Mouse (Mus musculus) kidney, postnatal 0 days (tissue): ENCODE results near the gene Gdf15. TPM values are rescaled to one million over a fixed set of nuclear protein-coding genes. Genes with fewer than 3 reads are reported as not detected.

Source experiments
- ATAC-seq: fragments of 200-750 bp; cut with Nextera tagmentation; replicated peaks from 2 replicates; pipeline ENCODE4 v1.8.0; 2017; ENCODE audit warnings: low read depth, moderate number of reproducible peaks, moderate TSS enrichment, moderate library complexity; ENCODE audit not compliant: low FRiP score
- DNase-seq: peaks from one replicate; pipeline ENCODE4 v3.0.0-alpha.2; 2016; ENCODE audit warnings: low spot score
- H3K27ac ChIP-seq: fragments of 300-500 bp; sonication (generic); 2 replicates; pipeline ENCODE4 v1.5.1; 2014; ENCODE audit warnings: mild to moderate bottlenecking
- H3K27me3 ChIP-seq: fragments of 300-500 bp; sonication (generic); 2 replicates; pipeline ENCODE4 v1.6.1; 2014; ENCODE audit warnings: low read length, mixed read lengths; ENCODE audit not compliant: insufficient read depth
- H3K36me3 ChIP-seq: fragments of 300-500 bp; sonication (generic); 2 replicates; pipeline ENCODE4 v1.6.1; 2014; ENCODE audit warnings: low read length, mixed read lengths; ENCODE audit not compliant: insufficient read depth
- H3K4me1 ChIP-seq: fragments of 300-500 bp; sonication (generic); replicated peaks from 2 replicates; pipeline ENCODE4 v1.6.1; 2014; ENCODE audit warnings: antibody characterized with exemption, low read length, mixed read lengths; ENCODE audit not compliant: insufficient read depth
- H3K4me2 ChIP-seq: fragments of 300-500 bp; sonication (generic); 2 replicates; pipeline ENCODE4 v1.6.1; 2014; ENCODE audit warnings: mild to moderate bottlenecking, low read length, moderate library complexity, mixed read lengths
- H3K4me3 ChIP-seq: fragments of 300-500 bp; sonication (generic); replicated peaks from 2 replicates; pipeline ENCODE4 v1.5.1; 2014; ENCODE audit warnings: low read depth, low read length
- H3K9ac ChIP-seq: fragments of 300-500 bp; sonication (generic); 2 replicates; pipeline ENCODE4 v1.6.1; 2014; ENCODE audit warnings: low read depth, low read length
- H3K9me3 ChIP-seq: fragments of 300-500 bp; sonication (generic); replicated peaks from 2 replicates; pipeline ENCODE4 v1.6.1; 2016; ENCODE audit warnings: low read length, inconsistent platforms, mixed read lengths
- CTCF ChIP-seq: IDR thresholded peaks from 2 replicates; pipeline ENCODE4 v1.5.1; 2016; ENCODE audit warnings: antibody characterized with exemption, low read depth, mild to moderate bottlenecking, moderate library complexity
- WGBS: fragments of 180-500 bp; shearing (Covaris S2); extraction: QIAGEN DNeasy Blood & Tissue Kit; methylation state at CpG from one replicate; pipeline ENCODE4 v1.1.7; 2014; 5-methylcytosine and 5-hydroxymethylcytosine counted together
- polyA plus RNA-seq: library from polyadenylated mRNA; unstranded; fragments of >200 nt; fragmentation: Nextera tagmentation; extraction: Ambion mirVana; gene quantifications from 2 replicates; pipeline ENCODE4 v1.2.1, GENCODE M21; 2015

The Gdf15 gene
- polyA plus RNA-seq = 3.0 and 3.2 TPM in 2 replicates

- no peak for TF ChIP-seq CTCF
- H3K4me3 ChIP-seq = 0 out of 2 replicates have a peak within 1 kb of the TSS, but pooled peaks have one; percentile 14
- H3K9ac ChIP-seq = no peak within 1 kb of the TSS
- WGBS = 83% methylated on average over 6 of the region's 6 CpGs
- H3K36me3 ChIP-seq = no peaks in the 10 kb centered on the region
- peaks cover 29% of the 10 kb centered on the region for H3K4me1 ChIP-seq
- H3K4me2 ChIP-seq = peak within 1 kb of the TSS; percentile 68
- H3K27ac ChIP-seq = peak within 1 kb of the TSS; percentile 54; the same call in 1 of the 2 replicates
- H3K9me3 ChIP-seq = no peaks in the 10 kb centered on the region
- DNase-seq = no peak
- H3K27me3 ChIP-seq = no peaks in the 10 kb centered on the region
- no peak for ATAC-seq
These were observed at the start of gene Gdf15 for GRCm38 (mm10) chr8:70632346-70632892. TSS of gene Gdf15 (minus strand) at chr8:70632456.

- no peaks in the 10 kb centered on the region for H3K9me3 ChIP-seq
- H3K4me2 ChIP-seq = no peak overlapping the region
- H3K9ac ChIP-seq = no peak overlapping the region
- 71% methylated on average over 3 of the region's 3 CpGs for WGBS
- TF ChIP-seq CTCF = no peak
- H3K4me3 ChIP-seq = no peak overlapping the region
- H3K27ac ChIP-seq = no peak overlapping the region
- DNase-seq = no peak
- no peaks in the 10 kb centered on the region for H3K27me3 ChIP-seq
- peaks cover 17% of the 10 kb centered on the region for H3K36me3 ChIP-seq
- ATAC-seq = no peak
- peaks cover 9% of the 10 kb centered on the region; the same call in 1 of the 2 replicates for H3K4me1 ChIP-seq
These were observed 49.2 kb upstream of the Gdf15 start for GRCm38 (mm10) chr8:70681410-70681809.

- ATAC-seq (no peak), DNase-seq (no peak)
- no peaks in the 10 kb centered on the region for H3K9me3 ChIP-seq
- H3K27me3 ChIP-seq = no peaks in the 10 kb centered on the region
- TF ChIP-seq CTCF = no peak
- no peak overlapping the region for H3K4me3 ChIP-seq
- WGBS = 59% methylated on average over 3 of the region's 3 CpGs
- H3K4me1 ChIP-seq = peaks cover 10% of the 10 kb centered on the region; the same call in 1 of the 2 replicates
- no peak overlapping the region for H3K27ac ChIP-seq
- no peak overlapping the region for H3K9ac ChIP-seq
- H3K36me3 ChIP-seq = peaks cover 18% of the 10 kb centered on the region
- no peak overlapping the region for H3K4me2 ChIP-seq
These were observed 47.8 kb upstream of the Gdf15 start for GRCm38 (mm10) chr8:70680039-70680438.

- H3K4me1 ChIP-seq = peaks cover 17% of the 10 kb centered on the region; the same call in 1 of the 2 replicates
- no peak overlapping the region for H3K27ac ChIP-seq
- no peak for TF ChIP-seq CTCF
- peaks cover 18% of the 10 kb centered on the region for H3K36me3 ChIP-seq
- H3K9ac ChIP-seq = no peak overlapping the region
- no peaks in the 10 kb centered on the region for H3K9me3 ChIP-seq
- no peaks in the 10 kb centered on the region for H3K27me3 ChIP-seq
- H3K4me3 ChIP-seq = no peak overlapping the region
- ATAC-seq (no peak), DNase-seq (no peak)
- 86% methylated on average over 4 of the region's 4 CpGs for WGBS
- no peak overlapping the region for H3K4me2 ChIP-seq
These were observed 47.1 kb upstream of the Gdf15 start for GRCm38 (mm10) chr8:70679404-70679803.

GRCm38 (mm10) chr8:70678679-70679078 is 46.4 kb upstream of the Gdf15 start:
- H3K4me3 ChIP-seq = no peak overlapping the region
- H3K4me2 ChIP-seq = no peak overlapping the region
- no peaks in the 10 kb centered on the region for H3K9me3 ChIP-seq
- DNase-seq = no peak
- no peak for ATAC-seq
- no peak for TF ChIP-seq CTCF
- H3K27me3 ChIP-seq = no peaks in the 10 kb centered on the region
- H3K27ac ChIP-seq = no peak overlapping the region
- H3K4me1 ChIP-seq = peaks cover 24% of the 10 kb centered on the region
- H3K36me3 ChIP-seq = peaks cover 18% of the 10 kb centered on the region
- H3K9ac ChIP-seq = no peak overlapping the region

- Histone ChIP-seq H3K4me1 (peaks cover 22% of the 10 kb centered on the region), H3K27me3 (no peaks in the 10 kb centered on the region), H3K9ac (no peak overlapping the region), H3K36me3 (peaks cover 18% of the 10 kb centered on the region), H3K4me3 (no peak overlapping the region), H3K27ac (0 out of 2 replicates have a peak overlapping the region, but pooled peaks have one; percentile 28), H3K9me3 (no peaks in the 10 kb centered on the region), H3K4me2 (no peak overlapping the region)
- no peak for TF ChIP-seq CTCF
- ATAC-seq = no peak
- DNase-seq = no peak
- WGBS = 70% methylated on average over 15 of the region's 15 CpGs
These were observed 45.3 kb upstream of the Gdf15 start for GRCm38 (mm10) chr8:70677451-70678080.
